ENCODE assay signal across 10 mouse cellular contexts in the genomic region with DNA sequence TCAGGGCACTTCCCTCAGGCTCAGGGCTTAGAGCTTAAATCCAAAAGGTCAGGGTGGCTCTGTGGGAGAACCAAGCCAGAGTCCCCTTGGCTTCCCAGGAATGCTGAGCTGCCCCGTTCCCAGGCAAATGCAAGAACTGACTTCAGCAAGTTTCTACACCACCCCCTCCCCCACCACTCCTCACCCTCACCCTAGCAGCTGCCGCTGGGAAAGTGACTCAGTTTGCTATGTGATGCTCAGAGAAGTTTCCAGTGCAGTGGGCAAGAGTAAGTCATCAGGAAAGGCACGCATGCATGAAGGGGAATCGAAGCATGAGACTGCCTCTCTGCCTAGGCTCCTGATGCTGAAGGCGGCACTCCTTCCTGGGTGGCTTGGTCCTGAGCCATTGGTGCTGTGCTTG. TPM values are rescaled to one million over a fixed set of nuclear protein-coding genes. Genes with fewer than 3 reads are reported as not detected.
DNase-seq lines count a peak whose midpoint lies in the region; ATAC-seq lines count a peak whose summit lies in the region.
"Had no signal": no experiment of that assay in that cellular context is flagged by ENCODE, and none has a peak within 500 bp of the region (broad histone marks: within the 10 kb centered on the region; RNA-seq: fewer than 3 reads in every experiment).

No protein-coding gene starts in this region.

- no peak overlapping the region for H3K4me2 ChIP-seq in hindbrain, embryonic 13.5 days
- no peak overlapping the region for H3K4me2 ChIP-seq in neural tube, embryonic 15.5 days
- H3K4me2 ChIP-seq: embryonic facial prominence, embryonic 13.5 days; liver, embryonic 15.5 days had no signal

- no peak overlapping the region for H3K9ac ChIP-seq in hindbrain, embryonic 13.5 days
- H3K9ac ChIP-seq in neural tube, embryonic 15.5 days (replicated peaks), result 0 out of 2 replicates have a peak overlapping the region, but pooled peaks have one; percentile 7
- H3K9ac ChIP-seq: embryonic facial prominence, embryonic 13.5 days; liver, embryonic 15.5 days had no signal

- 48% methylated on average over 5 of the region's 5 CpGs for WGBS in hindbrain, embryonic 10.5 days
- 51% methylated on average over 5 of the region's 5 CpGs for WGBS in hindbrain, embryonic 13.5 days
- 51% methylated on average over 5 of the region's 5 CpGs for WGBS in neural tube, embryonic 15.5 days

- H3K27me3 ChIP-seq in hindbrain, embryonic 10.5 days (ENCODE audit: insufficient read depth, poor library complexity, severe bottlenecking), result no peaks in the 10 kb centered on the region
- H3K27me3 ChIP-seq in hindbrain, embryonic 13.5 days, result no peaks in the 10 kb centered on the region
- H3K27me3 ChIP-seq in neural tube, embryonic 15.5 days (replicated peaks), result no peaks in the 10 kb centered on the region
- H3K27me3 ChIP-seq: embryonic facial prominence, embryonic 13.5 days; liver, embryonic 15.5 days had no signal

- 0 out of 2 replicates have a peak, but pooled peaks cover 2% of the 10 kb centered on the region for H3K36me3 ChIP-seq in hindbrain, embryonic 10.5 days
- H3K36me3 ChIP-seq in hindbrain, embryonic 13.5 days, result peaks cover 22% of the 10 kb centered on the region
- H3K36me3 ChIP-seq in neural tube, embryonic 15.5 days, result peaks cover 11% of the 10 kb centered on the region; the same call in 1 of the 2 replicates
- H3K36me3 ChIP-seq: embryonic facial prominence, embryonic 13.5 days; liver, embryonic 15.5 days had no signal

- peaks cover 41% of the 10 kb centered on the region for H3K4me1 ChIP-seq in hindbrain, embryonic 10.5 days (replicated peaks)
- H3K4me1 ChIP-seq in hindbrain, embryonic 13.5 days (replicated peaks), result peaks cover 7% of the 10 kb centered on the region; the same call in 1 of the 2 replicates
- peaks cover 10% of the 10 kb centered on the region; the same call in 1 of the 2 replicates for H3K4me1 ChIP-seq in neural tube, embryonic 15.5 days
- H3K4me1 ChIP-seq: liver, embryonic 15.5 days had no signal

- no peak overlapping the region for H3K4me3 ChIP-seq in hindbrain, embryonic 10.5 days
- H3K4me3 ChIP-seq in hindbrain, embryonic 13.5 days, result no peak overlapping the region
- H3K4me3 ChIP-seq in neural tube, embryonic 15.5 days (replicated peaks), result no peak overlapping the region
- H3K4me3 ChIP-seq: embryonic facial prominence, embryonic 13.5 days; liver, embryonic 15.5 days had no signal

- no peak for ATAC-seq in hindbrain, embryonic 13.5 days (ENCODE audit: low FRiP score)
- ATAC-seq in neural tube, embryonic 15.5 days (ENCODE audit: low FRiP score), result no peak
- ATAC-seq in granulocyte monocyte progenitor cell, adult 5-6 weeks (replicated peaks; ENCODE audit: poor library complexity, severe bottlenecking), result no peak

- intact Hi-C loops in left cerebral cortex, postnatal 25 days (cut with DNase I), result no loop called here

- H3K27ac ChIP-seq in hindbrain, embryonic 10.5 days, result peak overlapping the region; percentile 31; the same call in 1 of the 2 replicates
- no peak overlapping the region for H3K27ac ChIP-seq in hindbrain, embryonic 13.5 days
- H3K27ac ChIP-seq in neural tube, embryonic 15.5 days (replicated peaks), result no peak overlapping the region
- H3K27ac ChIP-seq: embryonic facial prominence, embryonic 13.5 days; liver, embryonic 15.5 days had no signal

- DNase-seq in hindbrain, embryonic 10.5 days (ENCODE audit: low spot score), result peak; percentile 19
- no peak for DNase-seq in neural tube, embryonic 10.5 days (ENCODE audit: extremely low spot score, low spot score)
- peak; percentile 59 for DNase-seq in kidney, postnatal 10 days
- no peak for DNase-seq in thymus, postnatal 14 days
- DNase-seq in left cerebral cortex, postnatal 25 days (ENCODE audit: low spot score in 2 of 2), result no peak

- no peaks in the 10 kb centered on the region for H3K9me3 ChIP-seq in hindbrain, embryonic 10.5 days
- no peaks in the 10 kb centered on the region for H3K9me3 ChIP-seq in hindbrain, embryonic 13.5 days
- no peaks in the 10 kb centered on the region for H3K9me3 ChIP-seq in neural tube, embryonic 15.5 days (replicated peaks)
- H3K9me3 ChIP-seq: embryonic facial prominence, embryonic 13.5 days; liver, embryonic 15.5 days had no signal

RNA-seq across cellular contexts. Expression of a gene that starts 34.1 kb away (rescaled TPM):
- polyA plus RNA-seq in hindbrain, embryonic 10.5 days (2016; fragmentation: Nextera tagmentation; extraction: Ambion mirVana), result 10.9 and 14.2 TPM in 2 replicates
- polyA plus RNA-seq in hindbrain, embryonic 13.5 days (2015; fragmentation: Nextera tagmentation; extraction: Ambion mirVana), result 16.0 and 16.3 TPM in 2 replicates
- 12.7 and 13.5 TPM in 2 replicates for polyA plus RNA-seq in neural tube, embryonic 15.5 days (2015; fragmentation: Nextera tagmentation; extraction: Ambion mirVana)
- total RNA-seq in granulocyte monocyte progenitor cell, adult 5-6 weeks (2014; fragmentation: Nextera tagmentation), result 41.4 and 56.5 TPM in 2 replicates
- total RNA-seq in granulocyte monocyte progenitor cell, adult 5-6 weeks (2017), result 25.3 and 34.5 TPM in 2 replicates
- 10 to 100 TPM; 26.6 to 29.5 TPM for total RNA-seq in left cerebral cortex, postnatal 25 days (2021)

RNA-seq across cellular contexts. Expression of a gene that starts 42.1 kb away (rescaled TPM):
- polyA plus RNA-seq in hindbrain, embryonic 10.5 days (2016; fragmentation: Nextera tagmentation; extraction: Ambion mirVana), result 8.2 and 9.1 TPM in 2 replicates
- 7.5 and 8.2 TPM in 2 replicates for polyA plus RNA-seq in hindbrain, embryonic 13.5 days (2015; fragmentation: Nextera tagmentation; extraction: Ambion mirVana)
- polyA plus RNA-seq in neural tube, embryonic 15.5 days (2015; fragmentation: Nextera tagmentation; extraction: Ambion mirVana), result 5.3 and 6.9 TPM in 2 replicates
- total RNA-seq in granulocyte monocyte progenitor cell, adult 5-6 weeks (2014; fragmentation: Nextera tagmentation), result 8.1 and 9.5 TPM in 2 replicates
- total RNA-seq in granulocyte monocyte progenitor cell, adult 5-6 weeks (2017), result 8.5 and 13.3 TPM in 2 replicates
- 1 to 10 TPM; 7.6 to 8.7 TPM for total RNA-seq in left cerebral cortex, postnatal 25 days (2021)

Comparison
In these comparisons a context has a peak if more than half of its experiments do, and no peak if none do; other contexts are left out.
1. DNase-seq: peak in hindbrain, embryonic 10.5 days (single experiment) and kidney, postnatal 10 days (single experiment); none in neural tube, embryonic 10.5 days (single experiment), thymus, postnatal 14 days (single experiment) and left cerebral cortex, postnatal 25 days (0 of 2).